Mouse (Mus musculus) cerebellum, adult 2 months (tissue): Measurements from ENCODE around the gene Pomgnt2. TPM values are rescaled to one million over a fixed set of nuclear protein-coding genes. Genes with fewer than 3 reads are reported as not detected.

ENCODE experiments used
- DNase-seq, 2 experiments: peaks; one replicate each; pipeline ENCODE4 v3.0.0; 2021
- H3K27ac ChIP-seq: fragments of 200-500 bp; 2 replicates; pipeline ENCODE4 v1.5.1; 2012; ENCODE audit warnings: low read length, control low read depth, inconsistent platforms; ENCODE audit not compliant: insufficient read depth
- H3K27me3 ChIP-seq: fragments of 200-500 bp; 2 replicates; pipeline ENCODE4 v1.6.1; 2012; ENCODE audit warnings: inconsistent platforms, mild to moderate bottlenecking, low read length, moderate library complexity; ENCODE audit not compliant: control insufficient read depth, insufficient read depth
- H3K4me1 ChIP-seq: fragments of 200-500 bp; 2 replicates; pipeline ENCODE4 v1.6.1; 2011; ENCODE audit warnings: low read length; ENCODE audit not compliant: control insufficient read depth, insufficient read depth
- H3K4me3 ChIP-seq: fragments of 200-500 bp; replicated peaks from 2 replicates; pipeline ENCODE3; 2011; ENCODE audit warnings: mild to moderate bottlenecking, low read depth, low read length, control low read depth; ENCODE audit not compliant: insufficient read depth
- CTCF ChIP-seq: fragments of 200-500 bp; IDR thresholded peaks from 2 replicates; pipeline ENCODE4 v1.5.1; 2011; ENCODE audit warnings: low read depth, mild to moderate bottlenecking, control low read depth, low read length, moderate library complexity, borderline replicate concordance; ENCODE audit not compliant: insufficient read depth
- POLR2A ChIP-seq: fragments of 200-500 bp; IDR thresholded peaks from 2 replicates; pipeline ENCODE4 v1.6.1; 2011; ENCODE audit warnings: low read length, control low read depth, borderline replicate concordance; ENCODE audit not compliant: insufficient read depth
- WGBS: fragments of 180-500 bp; shearing (Covaris S2); methylation state at CpG from one replicate; pipeline ENCODE4 v1.1.7; 2018; 5-methylcytosine and 5-hydroxymethylcytosine counted together
- polyA plus RNA-seq: library from polyadenylated mRNA; depleted of rRNA; stranded (reverse); fragments of >200 nt; gene quantifications from 2 replicates; pipeline ENCODE4 v1.2.3, GENCODE M21; 2012; rRNA removed

Gene Pomgnt2
- polyA plus RNA-seq, 1 experiment, result 43.5 TPM

GRCm38 (mm10) chr9:121937451-121937864 lies 59.5 kb downstream of the Pomgnt2 start:
- Histone ChIP-seq H3K27me3 (no peaks in the 10 kb centered on the region), H3K4me1 (no peaks in the 10 kb centered on the region), H3K4me3 (peak overlapping the region; percentile 70), H3K27ac (0 out of 2 replicates have a peak overlapping the region, but pooled peaks have one; percentile 19)
- TF ChIP-seq CTCF (no peak), POLR2A (no peak)
- WGBS, result 40% methylated on average over 6 of the region's 6 CpGs
- peak; percentile 10 to 18 for DNase-seq

- TF ChIP-seq POLR2A (no peak), CTCF (no peak)
- Histone ChIP-seq H3K27me3 (no peaks in the 10 kb centered on the region), H3K27ac (no peak overlapping the region), H3K4me1 (no peaks in the 10 kb centered on the region), H3K4me3 (peak overlapping the region; percentile 70)
- DNase-seq, result peak; percentile 18 to 52
- 65% methylated on average over 1 of the region's 1 CpGs for WGBS
Measured at GRCm38 (mm10) chr9:121936952-121937351, 60.0 kb downstream of the Pomgnt2 start.

- Histone ChIP-seq H3K27me3 (no peaks in the 10 kb centered on the region), H3K4me1 (no peaks in the 10 kb centered on the region), H3K27ac (no peak overlapping the region), H3K4me3 (no peak overlapping the region)
- TF ChIP-seq CTCF (no peak), POLR2A (no peak)
- WGBS, result 54% methylated on average over 4 of the region's 4 CpGs
- no peak for DNase-seq
Measured at GRCm38 (mm10) chr9:121934856-121935255, 62.1 kb downstream of the Pomgnt2 start.

Other genes with a start within 250 kb of the Pomgnt2 start
- gene Zfp651, start 237.8 kb downstream of the Pomgnt2 start, polyA plus RNA-seq, result 67.9 and 68.5 TPM in 2 replicates
- 0.29 and 0.51 TPM in 2 replicates for gene Klhl40, start 219.5 kb downstream of the Pomgnt2 start, polyA plus RNA-seq
- 43.9 and 46.5 TPM in 2 replicates for gene Hhatl, start 204.6 kb downstream of the Pomgnt2 start, polyA plus RNA-seq
- gene Ccdc13, start 157.6 kb downstream of the Pomgnt2 start, polyA plus RNA-seq, result 15.1 and 18.5 TPM in 2 replicates
- 125 and 128 TPM in 2 replicates for gene Higd1a, start 138.7 kb downstream of the Pomgnt2 start, polyA plus RNA-seq
- gene Ackr2, start 98.8 kb downstream of the Pomgnt2 start, polyA plus RNA-seq, result 0.05 and 0.16 TPM in 2 replicates
- gene Cyp8b1, start 80.8 kb downstream of the Pomgnt2 start, polyA plus RNA-seq, result not detected in 2 replicates
- 3.1 and 3.2 TPM in 2 replicates for gene Fam198a, start 46.1 kb downstream of the Pomgnt2 start, polyA plus RNA-seq
- gene Snrk, start 120.2 kb upstream of the Pomgnt2 start, polyA plus RNA-seq, result 323 and 380 TPM in 2 replicates